Mouse (Mus musculus) embryonic fibroblast, embryonic 13.5 days (primary cell): Measurements from ENCODE around the gene Fam229a. TPM values are rescaled to one million over a fixed set of nuclear protein-coding genes. Genes with fewer than 3 reads are reported as not detected.

ENCODE experiments used
- H3K27ac ChIP-seq: 2 replicates; pipeline ENCODE4 v1.5.1; 2012; ENCODE audit warnings: low read length, control low read depth, inconsistent platforms; ENCODE audit not compliant: insufficient read depth
- H3K4me1 ChIP-seq: 2 replicates; pipeline ENCODE4 v1.6.1; 2011; ENCODE audit warnings: low read length; ENCODE audit not compliant: control insufficient read depth, insufficient read depth
- H3K4me3 ChIP-seq: 2 replicates; pipeline ENCODE4 v1.5.1; 2011; ENCODE audit warnings: mild to moderate bottlenecking, control low read depth, low read length; ENCODE audit not compliant: insufficient read depth
- CTCF ChIP-seq: IDR thresholded peaks from 2 replicates; pipeline ENCODE4 v1.5.1; 2011; ENCODE audit warnings: mild to moderate bottlenecking, control low read depth, low read length, moderate library complexity, borderline replicate concordance; ENCODE audit not compliant: insufficient read depth
- POLR2A ChIP-seq: IDR thresholded peaks from 2 replicates; pipeline ENCODE4 v1.6.1; 2011; ENCODE audit warnings: low read depth, mild to moderate bottlenecking, control low read depth, low read length, moderate library complexity
- polyA plus RNA-seq: library from polyadenylated mRNA; stranded (reverse); fragments of >200 nt; gene quantifications from 2 replicates; pipeline ENCODE4 v1.2.4, GENCODE M21; 2011; ENCODE audit warnings: low read depth; ENCODE audit not compliant: missing spikeins, insufficient read length

Gene Fam229a
- polyA plus RNA-seq, 1 experiment: not detected

GRCm38 (mm10) chr4:129494681-129495080 is 3.7 kb downstream of the Fam229a start:
- H3K27ac ChIP-seq: no peak overlapping the region
- H3K4me1 ChIP-seq: peaks cover 4% of the 10 kb centered on the region; the same call in 1 of the 2 replicates
- TF ChIP-seq CTCF (no peak), POLR2A (no peak)
- H3K4me3 ChIP-seq: no peak overlapping the region

GRCm38 (mm10) chr4:129495672-129496562 is 4.9 kb downstream of the Fam229a start:
- peaks cover 4% of the 10 kb centered on the region; the same call in 1 of the 2 replicates for H3K4me1 ChIP-seq
- no peak overlapping the region for H3K4me3 ChIP-seq
- no peak overlapping the region for H3K27ac ChIP-seq
- TF ChIP-seq CTCF (no peak), POLR2A (no peak)

GRCm38 (mm10) chr4:129496631-129497030 is 5.6 kb downstream of the Fam229a start:
- no peak overlapping the region for H3K4me3 ChIP-seq
- no peak overlapping the region for H3K27ac ChIP-seq
- H3K4me1 ChIP-seq: peaks cover 4% of the 10 kb centered on the region; the same call in 1 of the 2 replicates
- TF ChIP-seq CTCF: no peak
- no peak for TF ChIP-seq POLR2A

DNA sequence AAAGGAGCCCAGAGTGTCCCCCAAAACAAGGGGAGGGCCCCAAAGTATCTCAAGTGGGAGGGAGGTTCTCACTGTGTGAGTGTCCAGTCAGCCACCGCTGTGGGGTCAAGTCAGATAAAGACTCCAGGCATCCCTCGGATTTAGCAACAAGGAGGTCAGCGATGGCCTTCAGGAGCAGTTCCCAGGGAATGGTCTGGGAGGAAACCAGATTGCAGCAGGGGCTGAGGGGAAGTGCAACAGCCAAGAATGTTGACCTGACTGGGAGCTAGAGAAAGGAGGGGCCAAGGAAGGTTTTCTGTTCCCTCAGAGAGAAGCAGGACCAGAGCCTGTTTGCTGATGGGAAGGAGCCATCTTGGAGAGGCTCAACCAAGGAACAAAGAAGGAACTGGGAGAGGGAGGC is 8.0 kb downstream of the Fam229a start:
- H3K4me1 ChIP-seq: peaks cover 13% of the 10 kb centered on the region
- no peak overlapping the region for H3K4me3 ChIP-seq
- no peak overlapping the region for H3K27ac ChIP-seq
- no peak for TF ChIP-seq CTCF
- no peak for TF ChIP-seq POLR2A

DNA sequence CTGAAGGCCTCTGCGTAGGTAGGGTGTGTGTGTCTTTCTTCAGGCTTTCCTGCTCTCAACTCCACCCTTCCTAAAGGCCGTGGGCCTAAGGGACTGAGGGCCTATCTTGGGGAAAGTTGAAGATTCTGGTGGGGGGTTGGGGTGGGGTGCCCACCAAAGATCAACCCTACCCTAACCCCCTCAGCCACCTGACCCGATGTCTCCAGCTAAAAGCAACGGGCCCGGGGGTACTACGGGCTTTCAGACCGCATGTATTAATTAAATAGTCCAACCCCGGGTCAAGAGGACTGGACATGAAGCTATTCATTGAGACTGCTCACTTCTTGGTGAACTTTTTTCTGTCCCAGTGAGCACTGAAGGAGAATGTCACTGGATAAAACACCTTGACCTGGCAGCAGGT is 9.0 kb downstream of the Fam229a start:
- peaks cover 13% of the 10 kb centered on the region for H3K4me1 ChIP-seq
- H3K27ac ChIP-seq: 0 out of 2 replicates have a peak overlapping the region, but pooled peaks have one; percentile 50
- H3K4me3 ChIP-seq: no peak overlapping the region
- TF ChIP-seq POLR2A (0 out of 2 replicates have a peak, but pooled peaks have one; percentile 23), CTCF (no peak)

DNA sequence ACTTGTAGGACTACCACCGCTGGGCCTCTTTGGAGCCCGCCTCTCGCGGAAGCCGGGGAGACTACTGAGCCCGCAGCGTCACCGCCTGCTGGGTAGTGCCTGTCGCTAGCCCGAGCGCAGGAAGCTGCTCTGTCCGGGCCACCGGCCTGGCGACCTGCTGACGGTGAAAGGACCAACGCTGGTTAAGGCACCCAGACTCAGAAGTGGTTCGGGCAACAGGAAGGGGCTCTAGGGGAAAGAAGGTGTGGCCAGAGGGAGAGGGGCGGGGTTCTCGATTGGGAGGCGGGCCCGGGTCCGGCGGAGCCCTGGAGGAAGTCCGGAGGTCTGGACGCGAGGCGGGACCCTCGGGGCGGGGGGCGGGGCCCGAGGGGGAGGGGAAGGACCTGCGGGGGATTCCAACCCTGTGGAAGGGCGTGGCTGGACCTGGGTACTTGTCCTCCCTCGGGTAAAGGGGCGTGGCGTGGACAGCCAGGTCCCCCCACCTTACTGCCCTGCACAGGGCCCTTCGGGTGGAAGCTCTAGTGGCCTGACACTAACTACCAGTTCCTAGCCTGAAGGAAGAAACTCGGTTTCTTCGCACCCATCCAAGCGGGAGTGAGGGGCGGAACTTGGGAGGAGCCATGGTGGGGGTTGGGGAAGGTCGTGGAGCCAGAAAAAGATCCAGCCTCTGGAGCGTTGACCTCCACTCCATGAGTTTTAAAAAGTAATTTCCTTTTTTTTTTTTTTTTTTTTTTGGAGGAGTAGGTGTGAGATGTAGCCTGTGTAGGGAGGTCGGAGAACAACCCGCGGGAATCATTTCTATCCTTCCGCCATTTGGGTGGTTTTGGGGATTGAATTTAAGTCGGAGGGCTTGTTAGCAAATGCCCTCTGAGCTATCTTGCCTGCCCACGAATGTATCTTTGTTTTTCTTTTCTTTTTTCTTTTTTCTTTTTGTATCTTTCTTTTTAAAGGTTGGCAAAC is 9.9 kb downstream of the Fam229a start:
- peak overlapping the region; percentile 48 for H3K4me3 ChIP-seq
- peaks cover 13% of the 10 kb centered on the region for H3K4me1 ChIP-seq
- peak overlapping the region; percentile 50; the same call in 1 of the 2 replicates for H3K27ac ChIP-seq
- peak; percentile 90 for TF ChIP-seq POLR2A
- TF ChIP-seq CTCF: no peak

DNA sequence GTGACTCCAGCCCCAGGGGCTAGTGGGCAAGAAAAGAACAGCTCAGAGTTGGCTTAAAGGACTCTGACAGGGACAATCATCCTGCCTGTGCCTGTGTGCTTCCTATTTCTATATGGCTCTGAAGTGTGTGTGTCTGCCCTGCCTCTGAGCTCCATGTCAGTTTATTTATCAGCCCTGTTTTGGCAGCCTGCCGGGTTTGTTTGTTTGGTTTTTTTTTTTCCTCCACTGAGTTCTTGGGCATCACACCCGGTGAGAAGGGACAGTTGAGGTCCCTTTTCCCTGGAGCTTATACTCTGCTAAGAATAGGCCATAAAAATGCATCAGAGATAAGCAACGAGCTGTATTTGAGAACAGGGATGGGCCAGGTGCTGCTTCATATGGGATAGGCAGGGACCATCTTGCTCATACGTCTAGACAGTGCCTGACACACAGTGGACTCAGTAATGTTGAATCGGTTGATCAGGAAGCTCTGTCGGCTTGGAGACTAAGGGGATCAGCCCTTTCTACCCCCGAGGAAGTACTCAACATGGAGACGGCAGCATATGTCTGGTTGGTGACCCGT is 11.4 kb downstream of the Fam229a start:
- Histone ChIP-seq H3K4me3 (no peak overlapping the region), H3K4me1 (peaks cover 9% of the 10 kb centered on the region), H3K27ac (no peak overlapping the region)
- TF ChIP-seq POLR2A (no peak), CTCF (no peak)

- no peak for TF ChIP-seq POLR2A
- no peak for TF ChIP-seq CTCF
- peaks cover 9% of the 10 kb centered on the region for H3K4me1 ChIP-seq
- no peak overlapping the region for H3K27ac ChIP-seq
- H3K4me3 ChIP-seq: no peak overlapping the region
Observed at GRCm38 (mm10) chr4:129502901-129503444, 12.0 kb downstream of the Fam229a start.

- H3K27ac ChIP-seq: no peak overlapping the region
- TF ChIP-seq CTCF (no peak), POLR2A (no peak)
- H3K4me3 ChIP-seq: no peak overlapping the region
- peaks cover 9% of the 10 kb centered on the region for H3K4me1 ChIP-seq
Observed at GRCm38 (mm10) chr4:129505511-129505910, 14.5 kb downstream of the Fam229a start.
